Mouse (Mus musculus): ENCODE measurements around the gene Ifit1bl2.
A peak's percentile ranks its signal among the peaks of the same experiment; 100 is the strongest.
"Not testable (repeated sequence)": the region's sequence is repeated elsewhere in the genome, so short reads cannot be mapped to it uniquely, and the experiment has no call there.

Gene Ifit1bl2

DNA sequence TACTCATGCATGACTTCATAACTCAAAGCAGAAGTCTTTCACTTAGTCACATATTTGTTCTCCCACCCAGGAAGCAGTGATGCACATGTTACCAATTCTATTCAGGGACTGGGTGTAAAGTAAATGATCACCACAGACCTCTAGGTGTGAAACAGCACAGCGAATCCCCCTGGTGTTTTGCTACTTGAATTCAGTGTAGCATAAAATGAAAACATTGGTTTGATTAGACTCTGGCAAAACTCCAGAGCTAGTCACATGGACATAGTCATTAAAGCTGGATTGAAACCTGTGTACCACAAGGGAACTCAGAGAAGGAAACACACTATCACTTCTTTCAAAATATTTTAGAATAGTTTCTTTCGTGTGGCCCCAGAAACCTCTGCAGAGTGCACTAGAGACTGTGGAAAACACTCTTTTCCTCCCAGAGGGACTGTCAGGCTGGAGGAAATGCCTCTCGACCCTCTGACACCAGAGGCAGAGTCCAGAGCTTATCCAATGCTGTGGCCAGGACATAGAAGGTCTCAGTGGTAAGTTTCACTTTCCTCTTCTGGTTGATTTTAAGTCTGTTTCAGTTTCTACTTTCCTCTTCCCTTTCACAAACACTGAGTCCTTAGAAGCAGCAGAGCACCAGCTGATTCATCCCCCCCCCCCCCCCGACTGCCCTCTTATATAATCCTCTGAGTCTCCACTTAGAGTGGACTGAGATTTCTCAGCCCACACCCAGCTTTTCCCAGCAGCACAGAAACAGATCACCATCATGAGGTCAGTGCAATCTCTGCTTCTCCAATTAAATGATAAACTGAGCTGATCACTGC, 33.1 kb downstream of the Ifit1bl2 start, which contains the start of gene Ifit3b:
Ifit3b (plus strand) TSS at position 734 of the 815 bp plus-strand sequence.
- DNase-seq = peak; percentile 98

DNA sequence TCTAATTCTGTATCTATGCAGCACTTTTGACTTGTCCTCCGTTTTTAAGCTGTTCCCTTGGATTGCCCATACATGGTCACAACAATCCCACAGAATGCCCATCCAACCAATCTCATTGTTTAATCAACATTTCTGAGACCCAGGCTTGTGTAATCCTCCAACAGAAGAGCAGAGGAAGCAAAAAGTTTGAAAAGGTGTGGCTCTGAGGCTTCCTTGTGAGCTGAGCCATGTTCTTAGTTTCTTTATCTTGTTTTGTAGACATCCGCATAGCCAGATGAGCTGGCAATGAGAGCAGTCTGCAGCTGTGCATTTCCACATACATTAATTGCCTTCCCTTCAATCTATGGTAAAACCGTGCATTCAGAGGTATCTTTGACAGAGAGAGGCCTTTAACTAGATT, 35.1 kb downstream of the Ifit1bl2 start:
- peak; percentile 77 for DNase-seq

DNA sequence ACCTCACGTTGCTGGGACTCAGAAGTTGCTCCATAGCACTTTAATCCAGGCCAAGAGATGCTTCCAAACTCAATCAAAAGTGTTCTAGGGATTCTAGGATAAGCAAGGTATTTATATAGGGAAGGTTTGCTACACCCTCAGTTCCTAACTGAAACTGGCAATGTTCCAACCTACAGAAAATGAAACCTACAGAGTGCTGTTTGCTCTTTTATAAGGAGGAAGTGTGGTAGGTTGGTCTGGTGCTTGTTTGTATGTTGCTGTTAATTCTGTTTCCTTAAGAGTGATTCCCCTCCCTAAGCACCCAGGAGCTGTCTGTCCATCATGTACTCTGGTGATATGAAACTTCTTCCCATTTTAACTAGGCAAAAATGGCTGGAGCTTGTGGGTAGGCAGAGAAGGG, 38.7 kb downstream of the Ifit1bl2 start, which contains the start of gene Ifit1bl1:
Ifit1bl1 (minus strand) TSS at position 69 of the 400 bp plus-strand sequence.
- DNase-seq = peak; percentile 61

DNA sequence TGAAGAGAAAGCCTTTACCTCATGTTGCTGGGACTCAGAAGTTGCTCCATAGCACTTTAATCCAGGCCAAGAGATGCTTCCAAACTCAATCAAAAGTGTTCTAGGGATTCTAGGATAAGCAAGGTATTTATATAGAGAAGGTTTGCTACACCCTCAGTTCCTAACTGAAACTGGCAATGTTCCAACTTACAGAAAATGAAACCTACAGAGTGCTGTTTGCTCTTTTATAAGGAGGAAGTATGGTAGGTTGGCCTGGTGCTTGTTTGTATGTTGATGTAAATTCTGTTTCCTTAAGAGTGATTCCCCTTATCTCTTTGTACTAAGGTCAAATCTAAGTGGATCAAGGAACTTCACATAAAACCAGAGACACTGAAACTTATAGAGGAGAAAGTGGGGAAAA, 41.3 kb downstream of the Ifit1bl2 start:
- DNase-seq = peak; percentile 22

DNA sequence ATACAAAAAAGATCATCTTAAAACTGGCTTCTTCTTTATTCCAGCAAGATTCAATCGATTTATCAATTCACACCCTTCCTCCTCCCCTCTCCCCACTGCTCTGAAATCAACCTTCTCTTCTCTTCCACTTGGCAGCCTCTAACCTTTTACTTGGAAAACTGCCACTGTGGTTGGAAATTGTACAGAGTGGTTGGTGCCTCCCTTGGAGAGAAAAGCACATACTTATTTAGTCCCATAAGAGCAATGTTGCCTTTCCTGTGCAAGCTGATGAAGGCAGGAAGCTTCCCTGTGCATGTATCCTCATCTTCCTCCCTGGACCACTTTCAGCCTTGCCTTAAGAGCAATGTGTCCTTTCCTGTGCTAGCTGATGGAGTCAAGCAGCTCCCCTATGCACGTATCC, 42.2 kb downstream of the Ifit1bl2 start:
- DNase-seq = peak; percentile 94

DNA sequence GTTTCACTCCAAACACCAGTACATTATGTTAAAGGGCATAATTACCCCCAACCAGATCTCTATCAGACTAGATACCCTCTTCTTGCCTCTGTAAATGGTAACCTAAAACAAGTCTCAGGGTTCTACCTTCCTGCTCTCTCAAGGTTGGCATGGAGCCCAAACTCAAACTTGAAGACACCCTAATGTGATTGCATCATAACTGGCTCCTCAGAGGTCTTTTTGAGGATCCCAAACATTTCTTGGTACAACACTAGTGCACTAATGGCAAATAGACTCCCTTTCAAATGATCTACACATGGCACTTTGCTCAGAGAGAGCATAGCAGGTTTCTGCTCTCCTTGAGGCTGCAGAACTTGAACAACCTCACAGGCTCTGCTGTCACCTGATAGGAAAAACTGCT, 43.7 kb downstream of the Ifit1bl2 start:
- peak; percentile 79 for DNase-seq

DNA sequence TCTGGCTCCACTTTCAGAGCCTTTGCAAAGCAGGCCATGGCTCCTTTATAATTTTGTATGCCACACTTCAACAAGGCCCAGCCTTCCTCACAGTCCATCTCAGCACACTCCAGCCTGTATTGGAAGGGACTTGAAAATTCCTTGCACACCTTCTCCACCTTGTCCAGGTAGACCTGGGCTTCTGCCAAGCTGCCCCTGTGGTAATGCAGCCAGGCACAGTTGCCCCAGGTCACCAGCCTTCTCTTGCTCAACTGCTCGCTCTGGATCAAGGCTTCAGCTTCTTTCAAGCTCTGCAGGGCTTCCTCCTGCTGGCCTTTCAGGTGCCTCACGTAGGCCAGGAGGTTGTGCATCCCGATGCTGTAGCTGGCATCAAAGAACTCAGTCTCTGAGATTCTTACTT, 46.0 kb downstream of the Ifit1bl2 start:
- DNase-seq = peak; percentile 87

DNA sequence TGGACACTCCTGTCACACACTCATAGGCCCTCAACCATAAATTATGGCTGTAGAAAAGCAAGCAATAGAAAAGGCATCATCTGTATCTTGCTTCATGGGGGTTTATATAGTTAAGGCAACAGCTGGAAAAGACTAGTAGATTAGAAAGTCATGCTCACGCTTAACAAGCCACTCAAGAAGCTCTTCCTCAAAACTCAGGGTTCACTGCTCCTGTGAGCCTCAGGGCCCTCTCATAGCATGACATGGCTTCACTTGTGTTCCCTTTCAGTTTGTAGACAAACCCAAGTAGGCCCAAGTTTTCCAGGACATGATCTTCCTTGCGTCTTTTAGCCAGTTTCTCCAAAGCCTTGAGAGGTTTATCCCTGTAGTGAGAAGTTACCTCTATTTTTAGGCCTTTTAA, 47.1 kb downstream of the Ifit1bl2 start:
- peak; percentile 74 for DNase-seq

DNA sequence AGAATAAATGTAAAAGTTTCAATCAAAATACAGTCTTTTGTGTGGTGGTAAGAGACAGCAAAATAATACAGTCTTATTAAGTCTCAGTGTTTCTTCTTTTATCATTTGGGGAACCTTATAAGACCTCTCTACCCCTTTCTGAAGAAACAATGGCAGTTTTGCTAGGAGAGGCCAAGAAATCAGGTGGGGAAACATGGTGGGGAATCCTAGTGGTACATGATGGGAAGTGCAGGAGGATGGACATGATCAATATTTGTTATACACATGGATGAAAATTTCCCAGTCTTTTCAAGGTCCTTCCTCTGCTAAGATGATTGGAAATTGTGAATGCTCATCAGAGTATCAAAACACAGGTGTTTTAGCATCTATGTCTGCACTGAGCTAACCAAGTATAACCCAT, 51.6 kb downstream of the Ifit1bl2 start:
- DNase-seq = peak; percentile 55

DNA sequence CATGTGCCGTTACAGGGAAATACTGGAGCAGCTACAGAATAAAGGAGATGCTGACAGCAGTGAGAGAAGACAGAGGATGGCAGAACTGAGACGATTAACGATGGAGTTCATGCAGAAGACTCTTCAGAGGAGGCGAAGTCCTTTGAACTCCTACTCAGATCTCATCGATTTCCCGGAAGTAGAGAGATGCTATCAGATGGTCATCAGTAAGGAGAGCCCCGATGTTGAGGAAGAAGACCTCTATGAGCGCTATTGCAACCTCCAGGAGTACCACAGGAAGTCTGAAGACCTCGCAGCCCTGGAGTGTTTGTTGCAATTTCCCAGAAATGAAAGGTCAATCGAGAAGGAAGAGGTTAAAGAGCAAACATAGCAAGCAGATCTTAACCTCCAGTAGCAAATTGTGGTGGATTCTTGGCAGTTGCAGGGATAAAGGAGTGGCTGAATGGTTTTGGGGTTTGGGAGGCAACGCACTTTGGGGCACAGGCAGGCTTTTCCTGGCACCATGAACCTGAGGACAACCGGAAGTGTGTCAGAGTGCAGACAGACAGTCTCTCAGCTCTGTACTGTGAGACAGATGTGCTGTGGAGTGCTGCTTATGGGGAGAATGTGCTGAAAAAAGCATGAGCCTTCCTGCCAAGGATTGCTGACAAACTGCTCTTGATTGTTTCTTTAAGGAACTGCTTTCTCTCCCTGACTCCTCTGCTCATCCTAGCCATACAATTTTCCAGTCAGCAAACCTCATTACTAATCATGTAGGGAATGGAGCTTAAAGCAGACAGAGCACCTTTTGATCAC, 52.4 kb downstream of the Ifit1bl2 start:
- DNase-seq = peak; percentile 91

DNA sequence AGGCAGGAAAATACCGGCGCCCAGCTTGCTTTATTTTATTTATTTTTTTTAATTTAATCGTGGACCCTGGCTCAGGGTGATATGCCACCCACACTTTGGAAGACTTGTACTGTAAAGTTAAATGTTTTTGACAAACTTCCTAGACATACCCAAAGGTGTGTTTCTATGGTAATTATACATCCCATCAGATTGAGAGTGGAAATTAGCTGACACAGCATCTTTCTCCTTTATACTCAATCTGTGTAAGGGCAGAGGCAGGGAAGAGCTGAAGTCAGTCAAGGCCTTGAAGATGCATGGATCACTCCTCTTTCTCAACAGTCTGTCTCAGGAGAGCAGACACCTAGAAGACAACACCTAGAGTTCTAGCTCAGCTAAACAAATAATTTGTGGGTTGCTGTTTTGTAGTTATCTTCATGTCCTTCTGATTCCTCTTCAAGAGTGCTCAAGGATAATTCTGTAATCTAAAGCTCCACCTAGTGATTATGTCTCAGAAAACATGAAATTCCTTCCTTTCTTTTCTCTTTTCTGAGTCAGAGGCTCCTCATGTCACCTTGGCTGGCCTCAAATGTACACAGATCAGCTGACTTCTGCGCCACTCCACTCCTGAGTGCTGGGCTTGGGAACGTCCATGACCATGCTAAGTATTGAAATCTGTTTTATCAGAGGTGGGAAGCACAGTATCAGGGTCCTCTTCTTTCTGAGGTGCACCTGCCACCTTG, 54.6 kb downstream of the Ifit1bl2 start:
- peak; percentile 80 for DNase-seq

DNA sequence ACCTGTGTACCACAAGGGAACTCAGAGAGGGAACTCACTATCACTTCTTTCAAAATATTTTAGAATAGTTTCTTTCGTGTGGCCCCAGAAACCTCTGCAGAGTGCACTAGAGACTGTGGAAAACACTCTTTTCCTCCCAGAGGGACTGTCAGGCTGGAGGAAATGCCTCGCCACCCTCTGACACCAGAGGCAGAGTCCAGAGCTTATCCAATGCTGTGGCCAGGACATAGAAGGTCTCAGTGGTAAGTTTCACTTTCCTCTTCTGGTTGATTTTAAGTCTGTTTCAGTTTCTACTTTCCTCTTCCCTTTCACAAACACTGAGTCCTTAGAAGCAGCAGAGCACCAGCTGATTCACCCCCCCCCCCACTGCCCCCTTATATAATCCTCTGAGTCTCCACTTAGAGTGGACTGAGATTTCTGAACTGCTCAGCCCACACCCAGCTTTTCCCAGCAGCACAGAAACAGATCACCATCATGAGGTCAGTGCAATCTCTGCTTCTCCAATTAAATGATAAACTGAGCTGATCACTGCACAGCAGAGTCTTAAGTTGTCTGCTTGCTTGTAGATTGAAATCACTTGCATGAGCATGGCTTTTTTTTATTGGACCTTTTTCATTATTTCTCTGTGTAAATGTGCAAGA, 57.3 kb downstream of the Ifit1bl2 start, which contains the start of gene Ifit3:
Ifit3 (plus strand) TSS at position 406 of the 641 bp plus-strand sequence.
- peak; percentile 97 for DNase-seq

DNA sequence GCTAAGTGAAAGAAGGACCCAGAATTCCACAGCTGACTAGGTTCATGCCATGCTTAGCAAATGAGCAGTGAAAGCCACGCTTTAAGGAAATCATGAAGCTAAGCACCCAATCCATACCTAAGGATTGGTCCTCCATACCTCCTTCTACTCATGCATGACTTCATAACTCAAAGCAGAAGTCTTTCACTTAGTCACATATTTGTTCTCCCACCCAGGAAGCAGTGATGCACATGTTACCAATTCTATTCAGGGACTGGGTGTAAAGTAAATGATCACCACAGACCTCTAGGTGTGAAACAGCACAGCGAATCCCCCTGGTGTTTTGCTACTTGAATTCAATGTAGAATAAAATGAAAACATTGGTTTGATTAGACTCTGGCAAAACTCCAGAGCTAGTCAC, 57.8 kb downstream of the Ifit1bl2 start:
- not testable (repeated sequence) for DNase-seq

DNA sequence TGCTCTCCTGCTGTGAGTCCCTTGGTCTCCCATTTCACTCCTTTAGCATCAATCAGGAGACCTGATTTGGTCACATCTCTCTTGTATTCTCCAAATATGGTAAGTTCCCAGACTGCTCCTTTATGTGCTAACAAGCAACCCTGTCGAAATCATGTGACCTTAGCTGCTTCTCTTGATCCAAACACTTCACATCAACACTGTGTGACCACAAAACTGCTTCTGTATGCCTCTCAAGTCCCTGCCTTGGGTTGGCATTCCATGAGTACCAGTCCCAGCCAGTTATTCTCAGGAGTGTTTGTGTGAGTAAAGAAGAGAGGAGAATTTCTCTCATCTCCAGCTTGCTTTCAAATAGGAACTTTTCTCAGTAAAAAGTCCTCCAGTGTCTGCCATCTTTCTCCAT, 63.4 kb downstream of the Ifit1bl2 start:
- peak; percentile 24 for DNase-seq

DNA sequence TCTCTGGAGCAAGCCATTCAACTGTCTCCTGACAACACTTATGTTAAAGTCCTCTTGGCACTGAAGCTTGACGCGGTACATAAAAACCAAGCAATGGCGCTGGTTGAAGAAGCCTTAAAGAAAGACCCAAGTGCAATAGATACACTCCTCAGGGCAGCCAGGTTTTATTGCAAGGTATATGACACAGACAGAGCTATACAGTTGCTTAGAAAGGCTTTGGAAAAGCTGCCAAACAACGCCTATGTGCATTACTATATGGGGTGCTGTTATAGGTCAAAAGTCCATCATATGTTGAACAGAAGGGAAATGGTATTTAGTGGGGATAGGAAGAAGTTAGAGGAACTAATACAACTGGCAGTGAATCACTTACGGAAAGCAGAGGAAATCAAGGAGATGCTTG, 66.9 kb downstream of the Ifit1bl2 start:
- DNase-seq = no peak

DNA sequence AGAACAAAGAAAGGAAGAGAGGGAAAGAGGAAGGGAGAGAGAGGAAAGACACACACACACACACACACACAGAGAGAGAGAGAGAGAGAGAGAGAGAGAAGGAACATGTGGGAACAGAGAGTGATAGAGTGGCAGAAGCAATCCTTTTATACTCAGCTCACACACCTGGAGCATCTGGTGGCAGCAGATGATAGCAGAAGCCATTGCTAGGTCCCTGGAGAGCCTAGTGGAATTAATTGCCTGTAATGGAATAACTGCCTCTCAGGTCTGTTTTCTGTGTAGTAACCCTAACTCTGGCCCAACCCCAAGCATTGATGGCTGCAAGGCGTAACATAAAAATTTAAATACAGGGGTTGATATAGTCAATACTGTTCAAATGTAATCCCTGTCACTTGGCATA, 69.5 kb downstream of the Ifit1bl2 start:
- peak; percentile 79 for DNase-seq

DNA sequence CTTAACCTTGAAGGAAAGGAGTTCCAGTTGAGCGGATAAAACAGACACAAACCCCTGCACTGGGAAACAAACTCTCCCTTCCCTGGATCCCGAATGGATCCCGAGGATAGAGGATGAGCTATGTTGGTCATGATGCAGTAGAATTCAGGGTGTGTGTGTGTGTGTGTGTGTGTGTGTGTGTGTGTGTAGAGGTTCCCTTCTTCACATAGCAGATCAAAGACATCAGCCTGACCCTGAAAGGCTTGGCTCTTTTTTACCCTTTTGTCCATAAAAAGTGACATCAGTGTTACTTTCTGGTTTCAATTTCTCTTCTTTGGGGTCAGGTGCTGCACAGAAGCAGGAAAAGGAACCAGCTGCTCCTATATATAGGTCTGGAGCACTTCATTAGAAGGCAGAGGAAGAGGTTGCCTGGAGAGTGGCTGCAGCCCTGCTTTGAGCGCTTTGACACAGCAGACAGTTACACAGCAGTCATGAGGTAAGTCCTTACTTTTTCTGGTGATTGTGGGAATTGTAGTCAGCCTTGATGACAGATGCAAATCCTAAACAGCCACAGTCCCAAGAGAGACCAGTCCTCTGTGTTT, 70.6 kb downstream of the Ifit1bl2 start:
- DNase-seq = peak; percentile 92

DNA sequence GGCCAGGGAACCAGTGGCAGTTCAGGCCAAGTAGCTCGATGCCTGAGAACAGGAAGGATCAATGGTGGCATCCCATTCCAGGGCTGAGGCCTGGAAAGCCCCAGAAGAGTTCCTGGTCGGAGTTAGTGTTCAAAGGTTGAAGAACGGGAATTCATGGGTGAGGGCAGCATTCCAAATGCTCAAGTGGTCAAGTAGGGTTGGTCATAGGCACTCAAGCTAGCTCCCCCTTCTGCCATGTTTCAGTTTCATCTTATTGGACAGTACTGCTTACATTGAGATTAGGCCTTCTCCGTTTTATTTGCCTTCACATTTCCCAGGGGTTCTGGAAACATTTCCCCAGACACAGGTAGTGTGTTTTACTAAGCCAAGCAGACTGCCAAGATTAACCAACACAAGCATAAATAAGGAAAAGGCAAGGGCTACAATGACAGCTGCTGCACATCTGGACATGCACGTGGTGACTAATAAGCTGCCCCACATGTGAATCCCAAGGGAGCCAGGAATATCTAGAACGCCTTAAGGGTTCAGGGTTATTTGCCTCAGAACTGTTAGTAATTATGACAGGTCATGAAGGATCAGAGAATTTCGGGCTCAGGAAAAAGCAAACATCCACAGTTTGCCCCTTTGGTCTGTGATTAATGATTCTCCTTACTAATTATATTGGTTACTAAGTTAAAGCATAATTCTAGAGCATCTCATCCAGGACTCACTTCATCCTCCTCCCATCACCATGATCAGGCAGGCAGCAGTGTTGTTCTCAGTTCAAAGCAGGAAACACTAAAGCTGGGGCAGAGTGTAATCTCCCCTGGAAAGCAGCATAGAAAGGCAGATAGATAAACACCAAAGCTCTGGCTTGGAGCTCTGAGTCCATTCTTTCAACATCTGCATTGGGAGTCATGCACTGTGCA, 71.3 kb downstream of the Ifit1bl2 start:
- peak; percentile 92 for DNase-seq

Data from heart, adult 11 months (tissue).